Mouse (Mus musculus) embryonic facial prominence, embryonic 13.5 days (tissue): Measurements from ENCODE around the gene Shld2. TPM values are rescaled to one million over a fixed set of nuclear protein-coding genes. Genes with fewer than 3 reads are reported as not detected.

Experiments used
- ATAC-seq: fragments of 200-750 bp; cut with Nextera tagmentation; 2 replicates; pipeline ENCODE4 v1.8.0; 2017; ENCODE audit warnings: low read depth; ENCODE audit not compliant: insufficient number of reproducible peaks, insufficient read depth, low FRiP score, low TSS enrichment
- H3K27ac ChIP-seq: fragments of 300-500 bp; sonication (generic); 2 replicates; pipeline ENCODE4 v1.5.1; 2015; ENCODE audit warnings: moderate library complexity, mild to moderate bottlenecking, inconsistent platforms
- H3K27me3 ChIP-seq: fragments of 300-500 bp; sonication (generic); 2 replicates; pipeline ENCODE4 v1.6.1; 2015; ENCODE audit warnings: mild to moderate bottlenecking, inconsistent platforms
- H3K36me3 ChIP-seq: fragments of 300-500 bp; sonication (generic); 2 replicates; pipeline ENCODE4 v1.6.1; 2015; ENCODE audit warnings: mild to moderate bottlenecking, inconsistent platforms
- H3K4me1 ChIP-seq: fragments of 300-500 bp; sonication (generic); 2 replicates; pipeline ENCODE4 v1.6.1; 2015; ENCODE audit warnings: inconsistent platforms
- H3K4me2 ChIP-seq: fragments of 300-500 bp; sonication (generic); 2 replicates; pipeline ENCODE4 v1.6.1; 2015; ENCODE audit warnings: moderate library complexity, mild to moderate bottlenecking, inconsistent platforms
- H3K4me3 ChIP-seq: fragments of 300-500 bp; sonication (generic); 2 replicates; pipeline ENCODE4 v1.5.1; 2015; ENCODE audit warnings: mild to moderate bottlenecking, inconsistent platforms
- H3K9ac ChIP-seq: fragments of 300-500 bp; sonication (generic); 2 replicates; pipeline ENCODE4 v1.6.1; 2015; ENCODE audit warnings: mild to moderate bottlenecking, inconsistent platforms
- H3K9me3 ChIP-seq: fragments of 300-500 bp; sonication (generic); 2 replicates; pipeline ENCODE4 v1.6.1; 2016; ENCODE audit warnings: inconsistent platforms
- WGBS: fragments of 180-500 bp; shearing (Covaris S2); methylation state at CpG from one replicate; pipeline ENCODE4 v1.1.7; 2015; ENCODE audit warnings: mixed read lengths; 5-methylcytosine and 5-hydroxymethylcytosine counted together
- polyA plus RNA-seq: library from polyadenylated mRNA; unstranded; fragments of >200 nt; fragmentation: Nextera tagmentation; extraction: Ambion mirVana; gene quantifications from 2 replicates; pipeline ENCODE4 v1.2.1, GENCODE M21; 2015

Shld2 gene
- polyA plus RNA-seq, 1 experiment from 2014 or later = 15.8 TPM

DNA sequence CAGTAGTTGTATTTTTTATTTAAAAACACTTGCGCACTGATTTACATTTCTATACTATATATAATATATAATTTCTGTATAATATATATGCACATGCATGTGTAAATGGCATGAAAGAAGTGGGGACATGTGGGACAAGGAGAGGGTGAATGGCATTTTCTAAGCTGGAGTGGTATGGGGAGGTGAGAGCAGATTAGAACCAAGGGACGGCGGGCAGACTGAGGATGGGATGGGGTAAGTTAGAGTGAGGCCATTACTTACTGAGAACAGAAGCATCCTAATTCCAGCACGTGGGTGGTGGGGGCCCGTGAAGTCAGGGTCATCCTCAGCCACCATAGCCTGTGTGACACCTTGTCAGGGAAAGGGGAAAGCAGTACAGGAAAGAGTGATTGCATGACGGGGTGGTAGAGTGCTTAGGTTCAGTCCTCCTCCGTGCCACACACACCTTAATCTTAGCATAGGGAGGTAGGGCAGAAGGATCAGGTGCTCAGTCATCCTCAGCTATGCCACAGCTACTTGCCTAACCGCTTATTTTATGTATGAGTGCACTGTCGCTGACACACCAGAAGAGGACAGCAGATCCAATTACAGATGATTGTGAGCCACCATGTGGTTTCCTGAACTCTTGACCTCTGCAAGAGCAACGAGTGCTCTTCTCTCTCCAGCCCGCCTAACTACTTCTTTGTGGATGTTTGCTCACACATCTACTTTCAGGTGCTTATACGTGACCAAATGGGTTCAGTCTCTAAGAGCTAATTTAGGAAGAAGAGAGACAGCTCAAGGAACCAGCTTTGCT, 35.7 kb upstream of the Shld2 start:
- 0 out of 2 replicates have a peak, but pooled peaks cover 4% of the 10 kb centered on the region for H3K4me1 ChIP-seq
- WGBS = 54% methylated on average over 12 of the region's 12 CpGs
- no peak overlapping the region for H3K9ac ChIP-seq
- H3K4me2 ChIP-seq = no peak overlapping the region
- no peaks in the 10 kb centered on the region for H3K27me3 ChIP-seq
- H3K27ac ChIP-seq = no peak overlapping the region
- no peaks in the 10 kb centered on the region for H3K9me3 ChIP-seq
- H3K4me3 ChIP-seq = no peak overlapping the region
- peaks cover 27% of the 10 kb centered on the region for H3K36me3 ChIP-seq
- no peak for ATAC-seq

DNA sequence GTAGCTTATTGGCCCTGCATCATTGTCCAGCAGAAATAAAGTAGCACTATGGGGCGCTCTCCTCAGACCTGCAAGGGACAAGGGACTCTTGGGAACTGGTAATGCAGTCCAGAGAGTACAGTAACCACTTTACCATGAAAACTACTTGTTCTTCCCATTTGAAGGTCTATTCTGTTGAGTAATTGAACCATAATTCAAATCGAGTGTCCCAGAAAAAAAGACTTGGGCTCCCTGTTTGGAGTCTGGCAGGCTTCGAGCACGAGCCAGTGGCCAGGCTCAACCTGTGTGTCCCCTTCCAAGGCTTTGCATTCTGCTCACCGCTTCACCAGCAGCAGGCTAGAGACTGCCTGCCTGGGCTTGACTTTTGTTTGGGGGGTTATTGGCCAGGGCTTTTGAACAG, 34.1 kb upstream of the Shld2 start:
- no peak for ATAC-seq
- Histone ChIP-seq H3K9ac (no peak overlapping the region), H3K36me3 (peaks cover 39% of the 10 kb centered on the region), H3K27ac (no peak overlapping the region), H3K4me3 (no peak overlapping the region), H3K9me3 (no peaks in the 10 kb centered on the region), H3K4me2 (no peak overlapping the region), H3K4me1 (0 out of 2 replicates have a peak, but pooled peaks cover 4% of the 10 kb centered on the region), H3K27me3 (no peaks in the 10 kb centered on the region)
- WGBS = 91% methylated on average over 5 of the region's 5 CpGs

DNA sequence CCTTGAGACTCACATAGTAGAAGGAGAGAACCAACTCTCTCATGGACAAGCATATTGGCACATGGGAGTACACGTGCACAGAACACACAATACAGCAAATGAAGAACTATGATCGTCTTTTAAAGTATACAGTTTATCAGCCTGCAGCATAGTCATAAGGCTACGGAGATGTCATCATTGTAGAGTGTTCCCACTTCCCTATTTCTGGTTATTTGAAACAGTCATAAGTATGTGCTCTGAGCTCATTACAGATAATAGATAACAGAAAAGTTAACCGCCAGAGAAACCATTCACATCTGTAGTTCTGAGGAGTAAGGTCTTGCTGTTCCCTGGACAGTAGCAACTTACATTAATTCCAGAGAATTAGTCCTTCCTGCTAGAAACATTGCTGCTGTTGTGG, 32.8 kb upstream of the Shld2 start:
- H3K4me2 ChIP-seq = no peak overlapping the region
- no peaks in the 10 kb centered on the region for H3K9me3 ChIP-seq
- no peaks in the 10 kb centered on the region for H3K27me3 ChIP-seq
- no peak overlapping the region for H3K9ac ChIP-seq
- peaks cover 48% of the 10 kb centered on the region for H3K36me3 ChIP-seq
- 68% methylated on average over 4 of the region's 4 CpGs for WGBS
- no peak overlapping the region for H3K4me3 ChIP-seq
- H3K27ac ChIP-seq = no peak overlapping the region
- H3K4me1 ChIP-seq = 0 out of 2 replicates have a peak, but pooled peaks cover 4% of the 10 kb centered on the region
- ATAC-seq = no peak

DNA sequence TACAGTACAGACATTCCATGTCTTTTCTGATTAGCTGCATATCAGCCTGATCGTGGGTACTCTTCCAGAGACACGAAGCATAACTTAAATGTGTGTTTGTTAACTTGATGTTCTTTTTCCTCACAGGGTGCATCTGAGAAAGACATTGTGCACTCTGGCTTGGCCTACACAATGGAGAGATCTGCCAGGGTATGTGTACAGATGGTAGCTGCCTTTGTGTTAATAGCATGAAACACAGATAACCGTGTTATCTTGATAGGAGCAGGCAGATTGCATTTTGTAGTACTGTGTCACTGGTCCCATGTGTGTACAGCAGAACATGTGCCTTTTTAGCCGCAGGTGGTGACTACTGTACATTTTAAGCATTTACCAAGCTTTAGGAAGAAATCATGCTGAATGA, 31.7 kb upstream of the Shld2 start:
- 82% methylated on average over 4 of the region's 4 CpGs for WGBS
- no peaks in the 10 kb centered on the region for H3K27me3 ChIP-seq
- no peaks in the 10 kb centered on the region for H3K9me3 ChIP-seq
- H3K4me2 ChIP-seq = no peak overlapping the region
- no peak overlapping the region for H3K4me3 ChIP-seq
- H3K9ac ChIP-seq = no peak overlapping the region
- H3K27ac ChIP-seq = no peak overlapping the region
- 0 out of 2 replicates have a peak, but pooled peaks cover 4% of the 10 kb centered on the region for H3K4me1 ChIP-seq
- ATAC-seq = no peak
- H3K36me3 ChIP-seq = peaks cover 59% of the 10 kb centered on the region

DNA sequence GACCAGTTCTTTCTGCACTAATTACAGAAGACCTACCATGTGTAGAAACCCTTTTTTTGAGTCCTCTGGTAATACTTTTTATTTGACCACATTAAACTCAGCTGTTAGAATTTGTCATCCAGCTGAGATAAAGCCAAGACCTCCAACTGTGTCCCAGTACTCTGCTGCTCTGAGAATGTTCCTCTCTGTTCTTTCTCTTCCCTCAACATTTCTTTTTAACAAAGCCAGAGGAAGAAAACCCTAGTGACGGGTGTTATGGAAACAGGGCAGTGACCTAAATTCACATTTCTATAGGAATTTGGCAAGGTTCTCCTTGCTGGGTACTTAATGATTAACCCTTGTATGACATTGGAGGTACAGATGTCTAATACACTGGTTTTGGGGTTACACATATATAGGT, 29.2 kb upstream of the Shld2 start:
- Histone ChIP-seq H3K4me1 (no peaks in the 10 kb centered on the region), H3K27me3 (no peaks in the 10 kb centered on the region), H3K27ac (no peak overlapping the region), H3K36me3 (peaks cover 83% of the 10 kb centered on the region), H3K4me2 (no peak overlapping the region), H3K9me3 (no peaks in the 10 kb centered on the region), H3K4me3 (no peak overlapping the region), H3K9ac (no peak overlapping the region)
- 82% methylated on average over 1 of the region's 1 CpGs for WGBS
- no peak for ATAC-seq

DNA sequence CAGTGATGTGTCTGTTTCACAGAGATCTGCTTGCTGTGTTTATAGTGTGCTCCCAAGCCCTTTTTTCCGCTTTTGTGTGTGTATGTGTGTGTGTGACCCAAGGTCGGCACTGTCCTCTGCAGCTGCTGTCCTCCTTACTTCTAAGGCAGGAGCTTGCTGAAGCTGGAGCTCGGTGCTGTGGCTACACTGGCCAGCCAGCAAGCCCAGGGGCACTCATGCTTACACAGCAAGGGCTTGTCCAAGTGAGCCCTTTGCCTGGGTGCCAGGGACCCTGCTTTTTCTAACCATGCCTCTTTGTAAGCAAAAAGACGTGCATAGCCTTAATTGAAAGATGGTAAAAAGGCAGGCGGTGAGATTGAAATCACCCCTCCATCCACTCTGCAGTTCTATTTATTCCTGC, 22.2 kb upstream of the Shld2 start:
- no peak overlapping the region for H3K9ac ChIP-seq
- no peak overlapping the region for H3K4me2 ChIP-seq
- no peaks in the 10 kb centered on the region for H3K9me3 ChIP-seq
- no peak overlapping the region for H3K4me3 ChIP-seq
- WGBS = 96% methylated on average over 5 of the region's 5 CpGs
- peaks cover 88% of the 10 kb centered on the region for H3K36me3 ChIP-seq
- ATAC-seq = no peak
- no peak overlapping the region for H3K27ac ChIP-seq
- no peaks in the 10 kb centered on the region for H3K4me1 ChIP-seq
- H3K27me3 ChIP-seq = no peaks in the 10 kb centered on the region

DNA sequence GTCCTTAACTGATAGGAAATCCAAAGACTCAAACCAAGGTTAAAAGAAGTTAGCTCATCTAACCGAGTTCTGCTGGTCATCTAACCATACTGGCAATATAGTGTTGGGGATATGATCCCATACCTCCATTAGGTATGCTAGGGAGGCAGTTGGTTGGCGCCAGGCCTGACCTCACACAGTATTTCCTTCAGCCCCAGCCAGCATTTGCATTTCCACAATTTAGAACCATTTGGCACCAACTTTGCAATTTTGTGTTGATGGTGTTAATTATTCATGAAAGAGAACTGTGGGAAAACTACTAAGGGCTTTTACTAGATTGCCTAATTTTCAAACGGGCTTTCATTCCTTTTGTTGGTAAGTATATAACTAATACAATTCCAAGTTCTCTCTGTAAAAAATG, 21.6 kb upstream of the Shld2 start:
- Histone ChIP-seq H3K4me1 (no peaks in the 10 kb centered on the region), H3K4me3 (no peak overlapping the region), H3K36me3 (peaks cover 82% of the 10 kb centered on the region), H3K27me3 (no peaks in the 10 kb centered on the region), H3K9me3 (no peaks in the 10 kb centered on the region), H3K4me2 (no peak overlapping the region), H3K9ac (no peak overlapping the region), H3K27ac (no peak overlapping the region)
- 87% methylated on average over 3 of the region's 3 CpGs for WGBS
- no peak for ATAC-seq

DNA sequence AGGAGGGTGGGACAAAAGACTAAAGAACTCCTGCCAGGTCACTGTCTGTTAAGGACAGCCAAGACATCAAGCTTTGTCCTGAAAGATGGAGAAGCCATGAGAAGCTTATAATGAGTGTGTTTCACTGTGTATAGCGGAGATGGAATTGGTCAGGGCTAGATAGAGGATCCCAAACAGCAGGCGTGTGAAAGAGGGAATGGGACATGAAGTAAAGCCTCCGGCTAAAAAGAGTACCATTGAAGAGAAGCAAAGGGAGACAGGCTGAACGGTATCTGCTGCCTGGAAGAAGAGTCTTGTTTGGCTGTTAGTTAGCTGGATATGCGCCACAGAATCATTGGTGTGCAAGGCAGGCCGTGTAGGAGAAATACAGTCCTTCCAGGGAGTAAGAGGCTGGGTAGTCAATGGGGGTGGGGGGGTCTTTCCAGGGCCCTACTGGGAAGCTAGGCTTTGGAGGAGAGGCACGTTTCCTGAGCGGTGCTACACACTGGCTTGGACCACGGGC, 20.4 kb upstream of the Shld2 start:
- no peak overlapping the region for H3K4me2 ChIP-seq
- WGBS = 94% methylated on average over 9 of the region's 9 CpGs
- H3K4me3 ChIP-seq = no peak overlapping the region
- no peaks in the 10 kb centered on the region for H3K4me1 ChIP-seq
- no peak overlapping the region for H3K27ac ChIP-seq
- no peak for ATAC-seq
- no peaks in the 10 kb centered on the region for H3K9me3 ChIP-seq
- peaks cover 77% of the 10 kb centered on the region for H3K36me3 ChIP-seq
- no peaks in the 10 kb centered on the region for H3K27me3 ChIP-seq
- no peak overlapping the region for H3K9ac ChIP-seq

DNA sequence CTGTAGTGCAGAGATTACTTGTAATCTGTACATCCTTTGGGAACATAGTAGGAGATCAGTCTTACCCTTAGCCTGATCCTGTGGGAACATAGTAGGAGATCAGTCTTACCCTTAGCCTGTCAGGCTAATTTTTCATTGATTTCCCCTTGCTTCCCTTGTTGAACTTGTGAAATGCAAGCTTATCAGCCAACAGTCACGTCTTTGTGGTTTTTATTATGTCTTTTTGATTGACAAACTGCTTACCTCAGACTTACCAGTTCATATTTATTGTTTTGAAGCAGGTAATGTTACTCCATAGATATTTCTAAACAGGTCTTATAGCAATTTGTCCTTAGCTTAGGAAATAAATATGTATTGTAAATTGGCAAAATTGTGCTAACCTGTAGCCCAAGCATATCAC, 17.3 kb upstream of the Shld2 start:
- Histone ChIP-seq H3K36me3 (peaks cover 76% of the 10 kb centered on the region), H3K4me1 (no peaks in the 10 kb centered on the region), H3K27me3 (no peaks in the 10 kb centered on the region), H3K4me2 (no peak overlapping the region), H3K9me3 (no peaks in the 10 kb centered on the region), H3K4me3 (no peak overlapping the region), H3K9ac (no peak overlapping the region), H3K27ac (no peak overlapping the region)
- WGBS = 76% methylated on average over 1 of the region's 1 CpGs
- no peak for ATAC-seq

DNA sequence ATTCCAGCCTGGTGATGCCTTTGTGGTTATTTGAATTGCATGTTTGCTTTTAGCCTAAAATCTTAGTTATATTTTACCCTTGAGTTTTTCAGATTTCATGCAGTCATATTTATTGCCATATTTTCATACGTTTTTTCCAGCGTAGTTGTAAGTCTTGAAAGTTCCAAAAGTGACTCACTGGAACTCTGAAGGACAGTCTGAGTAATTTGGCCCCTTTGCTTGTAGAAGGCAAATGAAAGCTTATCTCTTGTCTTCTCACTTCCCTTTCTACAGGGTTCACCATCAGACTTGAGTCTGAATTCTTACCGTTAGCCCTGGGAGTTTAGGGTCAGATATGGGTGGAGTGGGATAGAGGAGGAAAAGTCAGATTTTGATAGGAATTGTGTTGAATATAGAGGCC, 16.3 kb upstream of the Shld2 start:
- Histone ChIP-seq H3K27me3 (no peaks in the 10 kb centered on the region), H3K9ac (no peak overlapping the region), H3K4me2 (no peak overlapping the region), H3K9me3 (no peaks in the 10 kb centered on the region), H3K27ac (no peak overlapping the region), H3K36me3 (peaks cover 69% of the 10 kb centered on the region), H3K4me3 (no peak overlapping the region), H3K4me1 (no peaks in the 10 kb centered on the region)
- WGBS = 92% methylated on average over 3 of the region's 3 CpGs
- no peak for ATAC-seq

DNA sequence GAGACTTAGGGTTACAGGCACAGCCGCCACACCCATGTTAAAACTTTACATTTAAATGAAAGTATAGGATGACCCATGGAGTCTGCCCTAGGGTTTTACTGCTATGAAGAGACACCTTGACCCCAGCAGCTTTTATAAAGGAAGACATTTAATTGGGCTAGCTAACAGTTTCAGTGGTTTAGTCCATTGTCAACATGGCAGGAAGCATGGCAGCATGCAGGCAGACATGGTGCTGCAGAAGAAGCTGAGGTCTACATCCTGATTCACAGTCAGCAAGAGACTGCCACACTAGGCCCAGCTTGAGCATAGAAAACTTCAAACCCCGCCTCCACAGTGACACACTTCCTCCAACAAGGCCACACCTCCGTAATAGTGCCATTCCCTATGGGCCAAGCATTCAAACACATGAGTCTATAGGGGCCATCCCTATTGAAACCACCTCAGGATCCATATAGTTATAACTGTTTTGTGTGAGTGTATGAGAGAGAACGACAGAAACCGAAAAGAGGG, 13.3 kb upstream of the Shld2 start:
- Histone ChIP-seq H3K4me1 (no peaks in the 10 kb centered on the region), H3K36me3 (peaks cover 61% of the 10 kb centered on the region), H3K9me3 (no peaks in the 10 kb centered on the region), H3K27me3 (no peaks in the 10 kb centered on the region), H3K4me3 (no peak overlapping the region), H3K4me2 (no peak overlapping the region), H3K27ac (no peak overlapping the region), H3K9ac (no peak overlapping the region)
- WGBS = 93% methylated on average over 5 of the region's 5 CpGs
- ATAC-seq = no peak

DNA sequence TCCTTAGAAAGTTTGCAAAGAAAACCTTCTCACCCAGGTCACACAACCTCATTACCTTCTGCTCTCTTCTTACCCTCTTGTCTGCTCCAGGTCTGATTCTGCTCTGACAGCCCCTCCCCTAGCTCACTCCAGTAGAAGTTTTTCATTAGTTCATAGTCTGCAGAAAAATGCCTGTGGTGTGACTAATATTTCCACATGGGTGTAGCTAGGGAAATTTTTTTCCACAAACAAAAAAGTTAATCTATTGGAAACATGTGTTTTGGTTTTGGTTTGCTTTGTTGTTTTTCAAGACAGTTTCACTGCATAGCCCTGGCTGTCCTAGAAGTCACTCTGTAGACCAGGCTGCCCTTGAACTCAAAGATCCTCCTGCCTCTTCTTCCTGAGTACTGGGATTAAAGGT, 7.8 kb upstream of the Shld2 start:
- Histone ChIP-seq H3K4me3 (no peak overlapping the region), H3K36me3 (peaks cover 29% of the 10 kb centered on the region), H3K27me3 (no peaks in the 10 kb centered on the region), H3K27ac (no peak overlapping the region), H3K4me2 (no peak overlapping the region), H3K9me3 (no peaks in the 10 kb centered on the region), H3K4me1 (peaks cover 14% of the 10 kb centered on the region), H3K9ac (no peak overlapping the region)
- no peak for ATAC-seq
